Mouse (Mus musculus) stomach, embryonic 16.5 days (tissue): Measurements from ENCODE around the gene Panx1. TPM values are rescaled to one million over a fixed set of nuclear protein-coding genes. Genes with fewer than 3 reads are reported as not detected.

ENCODE experiments used
- ATAC-seq: fragments of 200-750 bp; cut with Nextera tagmentation; 2 replicates; pipeline ENCODE4 v1.8.0; 2017; ENCODE audit warnings: moderate number of reproducible peaks, moderate TSS enrichment; ENCODE audit not compliant: insufficient read depth, low FRiP score
- H3K27ac ChIP-seq: fragments of 300-500 bp; sonication (generic); 2 replicates; pipeline ENCODE4 v1.5.1; 2014; ENCODE audit warnings: low read length
- H3K27me3 ChIP-seq: fragments of 300-500 bp; sonication (generic); 2 replicates; pipeline ENCODE4 v1.6.1; 2014; ENCODE audit warnings: low read length, control low read depth, mixed read lengths; ENCODE audit not compliant: control insufficient read depth, insufficient read depth
- H3K36me3 ChIP-seq: fragments of 300-500 bp; sonication (generic); 2 replicates; pipeline ENCODE4 v1.6.1; 2014; ENCODE audit warnings: low read length; ENCODE audit not compliant: control insufficient read depth, insufficient read depth
- H3K4me1 ChIP-seq: fragments of 300-500 bp; sonication (generic); 2 replicates; pipeline ENCODE4 v1.6.1; 2014; ENCODE audit warnings: low read length, control low read depth, mixed read lengths; ENCODE audit not compliant: control insufficient read depth, insufficient read depth
- H3K4me2 ChIP-seq: fragments of 300-500 bp; sonication (generic); 2 replicates; pipeline ENCODE4 v1.6.1; 2014; ENCODE audit warnings: low read depth, low read length, mixed read lengths
- H3K4me3 ChIP-seq: fragments of 300-500 bp; sonication (generic); replicated peaks from 2 replicates; pipeline ENCODE4 v1.5.1; 2014; ENCODE audit warnings: mild to moderate bottlenecking, low read length
- H3K9ac ChIP-seq: fragments of 300-500 bp; sonication (generic); 2 replicates; pipeline ENCODE4 v1.6.1; 2014; ENCODE audit warnings: low read length
- H3K9me3 ChIP-seq: fragments of 300-500 bp; sonication (generic); replicated peaks from 2 replicates; pipeline ENCODE4 v1.6.1; 2016; ENCODE audit warnings: low read length, control low read depth; ENCODE audit not compliant: control insufficient read depth
- WGBS: fragments of 180-500 bp; shearing (Covaris S2); extraction: QIAGEN DNeasy Blood & Tissue Kit; methylation state at CpG from one replicate; pipeline ENCODE4 v1.1.7; 2014; 5-methylcytosine and 5-hydroxymethylcytosine counted together
- polyA plus RNA-seq: library from polyadenylated mRNA; unstranded; fragments of >200 nt; fragmentation: Nextera tagmentation; extraction: Ambion mirVana; gene quantifications from 2 replicates; pipeline ENCODE4 v1.2.1, GENCODE M21; 2015

The Panx1 gene
- polyA plus RNA-seq: 24.6 and 25.9 TPM in 2 replicates

DNA sequence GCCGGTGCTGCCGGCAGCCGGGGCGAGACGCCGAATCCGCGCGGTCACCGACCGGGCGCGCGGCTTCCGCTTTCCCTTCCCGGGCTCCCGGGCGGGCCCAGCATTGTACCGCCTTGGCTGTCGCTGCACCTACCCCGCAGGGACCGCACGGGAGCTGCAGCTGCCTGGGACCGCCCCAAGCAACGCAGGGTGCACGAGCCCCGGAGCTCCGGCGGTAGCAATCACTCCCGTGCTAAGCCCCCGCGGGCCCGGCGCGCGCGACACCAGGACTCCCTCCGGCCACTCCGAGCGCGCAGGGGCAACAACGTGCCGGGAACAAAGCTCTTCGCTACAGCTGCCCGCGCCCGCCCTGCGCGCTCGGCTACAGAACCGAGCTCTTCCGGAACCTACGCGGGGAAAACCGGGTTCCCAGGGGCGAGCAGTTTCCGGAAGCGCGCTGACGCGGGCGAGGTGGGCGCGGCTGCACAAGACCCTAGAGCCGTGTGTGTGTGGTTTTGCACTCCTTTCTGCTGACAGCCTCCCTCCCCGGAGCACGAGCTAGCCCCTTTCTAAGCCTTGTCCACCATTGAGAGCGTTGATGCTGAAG lies at the start of gene Panx1:
TSS of gene Panx1 (minus strand) at position 395 of the 586 bp plus-strand sequence.
- peak; percentile 86 for ATAC-seq
- Histone ChIP-seq H3K9me3 (no peaks in the 10 kb centered on the region), H3K36me3 (no peaks in the 10 kb centered on the region)

DNA sequence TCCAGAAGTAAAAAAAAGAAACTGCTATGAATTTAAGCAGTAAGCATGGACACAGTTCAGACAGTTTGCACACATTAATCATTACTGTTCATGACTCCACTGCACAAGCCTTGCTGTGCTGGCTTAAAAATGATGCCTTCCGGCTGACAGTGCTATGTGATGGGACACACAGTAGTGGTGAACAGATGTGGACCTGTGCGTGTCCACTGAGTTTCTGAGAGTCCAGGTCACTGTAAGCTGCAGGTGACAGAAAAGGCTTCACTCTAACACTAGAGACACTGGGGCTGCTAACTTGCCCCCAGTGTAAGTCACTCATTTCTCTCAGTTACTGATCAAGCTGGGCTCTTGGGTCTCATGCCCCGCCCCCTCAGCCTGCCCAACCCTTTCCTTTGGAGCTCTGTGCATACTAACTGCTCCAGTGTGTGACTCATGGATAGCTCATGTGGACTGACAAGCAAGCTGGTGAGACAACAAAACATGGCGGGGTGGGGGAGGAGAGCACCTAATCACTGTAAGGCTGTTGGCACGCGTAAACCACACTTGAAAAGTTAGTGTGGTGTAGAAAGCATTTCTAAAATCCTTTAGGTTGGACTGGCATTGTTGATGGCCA lies 23.5 kb upstream of the Panx1 start:
- peak; percentile 92 for ATAC-seq
- Histone ChIP-seq H3K4me3 (no peak overlapping the region), H3K36me3 (no peaks in the 10 kb centered on the region), H3K9ac (no peak overlapping the region), H3K27ac (no peak overlapping the region), H3K9me3 (no peaks in the 10 kb centered on the region), H3K4me2 (no peak overlapping the region), H3K27me3 (no peaks in the 10 kb centered on the region), H3K4me1 (peaks cover 4% of the 10 kb centered on the region; the same call in 1 of the 2 replicates)
- WGBS: 53% methylated on average over 6 of the region's 6 CpGs

More for the DNA sequence above, at the start of gene Panx1:
- H3K4me3 ChIP-seq: peak within 1 kb of the TSS; percentile 74
- peaks cover 8% of the 10 kb centered on the region; the same call in 1 of the 2 replicates for H3K4me1 ChIP-seq
- H3K9ac ChIP-seq: peak within 1 kb of the TSS; percentile 88
- WGBS: 1% methylated on average over 61 of the region's 68 CpGs
- no peaks in the 10 kb centered on the region for H3K27me3 ChIP-seq
- H3K4me2 ChIP-seq: peak within 1 kb of the TSS; percentile 78
- peak within 1 kb of the TSS; percentile 82 for H3K27ac ChIP-seq

DNA sequence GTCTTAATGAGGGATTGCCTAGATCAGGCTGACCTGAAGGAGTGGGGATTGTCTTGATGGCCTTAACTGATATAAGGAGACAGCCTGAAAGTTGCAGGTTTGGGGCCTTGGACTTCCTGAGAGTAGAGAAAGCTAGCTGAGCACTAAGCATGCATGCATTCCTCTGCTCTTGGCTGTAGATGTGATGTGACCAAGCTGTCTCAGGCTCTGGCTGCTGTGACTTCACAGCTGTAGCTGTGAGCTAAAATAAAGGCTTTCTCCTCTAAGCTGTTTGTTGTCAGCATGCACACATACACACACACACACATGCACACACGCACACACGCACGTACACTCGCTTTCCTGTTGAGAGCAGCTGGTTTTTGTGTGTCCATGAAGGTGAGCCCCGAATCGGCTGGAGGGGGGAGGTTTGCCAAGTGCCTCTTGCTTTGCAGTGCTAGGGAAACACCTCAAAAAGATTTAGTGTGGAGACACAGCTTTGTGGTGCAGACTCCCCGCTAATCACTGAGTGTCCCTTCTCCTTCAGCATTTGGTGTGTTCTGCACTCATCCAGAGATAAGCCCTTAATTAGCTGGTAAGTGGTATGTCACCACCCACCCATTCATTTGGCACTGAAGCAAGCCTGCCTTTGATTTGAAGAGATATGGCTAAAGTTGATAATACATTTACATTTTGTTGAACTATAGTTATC lies 22.9 kb upstream of the Panx1 start:
- Histone ChIP-seq H3K36me3 (no peaks in the 10 kb centered on the region), H3K4me1 (peaks cover 4% of the 10 kb centered on the region; the same call in 1 of the 2 replicates), H3K27ac (no peak overlapping the region), H3K27me3 (no peaks in the 10 kb centered on the region), H3K4me3 (no peak overlapping the region), H3K4me2 (no peak overlapping the region), H3K9me3 (no peaks in the 10 kb centered on the region), H3K9ac (no peak overlapping the region)
- 79% methylated on average over 7 of the region's 7 CpGs for WGBS
- no peak for ATAC-seq

DNA sequence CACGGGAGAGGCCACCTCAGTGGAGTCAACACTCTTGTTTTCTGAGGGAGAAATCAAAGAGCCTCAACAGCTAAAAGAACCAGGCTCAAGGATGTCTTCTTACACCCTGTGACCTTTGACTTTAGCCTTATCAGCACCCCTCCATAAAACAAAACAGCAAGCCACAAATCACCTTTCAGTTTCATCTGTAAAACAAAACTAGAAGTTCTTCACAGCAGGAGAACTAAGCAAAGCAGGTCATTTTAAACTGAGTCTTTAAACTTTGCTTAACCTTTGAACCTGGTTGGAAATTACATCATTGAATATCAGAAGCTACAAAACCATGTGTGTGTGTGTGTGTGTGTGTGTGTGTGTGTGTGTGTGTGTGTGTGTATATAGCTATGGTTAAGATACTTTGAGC lies 18.9 kb upstream of the Panx1 start:
- ATAC-seq: no peak
- H3K27me3 ChIP-seq: no peaks in the 10 kb centered on the region
- peaks cover 4% of the 10 kb centered on the region; the same call in 1 of the 2 replicates for H3K4me1 ChIP-seq

DNA sequence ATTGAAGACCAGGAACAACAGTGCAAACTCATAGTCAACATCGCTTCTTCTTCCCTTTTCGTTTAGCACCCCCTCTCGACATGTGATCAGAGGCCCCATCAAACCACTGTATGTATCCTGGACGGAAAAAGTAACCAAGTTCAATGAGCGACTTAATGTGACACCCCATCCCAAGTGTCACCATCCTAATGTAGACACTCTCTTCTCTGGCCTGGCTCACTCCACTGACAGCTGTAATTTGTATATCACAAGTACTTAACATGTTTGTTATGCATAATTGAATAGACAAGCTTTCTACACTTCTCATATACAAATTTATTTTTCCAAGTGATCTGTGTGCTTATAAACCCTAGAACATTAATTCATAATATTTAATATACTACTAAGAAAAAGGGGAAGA lies 15.6 kb upstream of the Panx1 start:
- H3K36me3 ChIP-seq: no peaks in the 10 kb centered on the region
- ATAC-seq: no peak
- no peak overlapping the region for H3K27ac ChIP-seq
- no peak overlapping the region for H3K4me2 ChIP-seq
- no peak overlapping the region for H3K4me3 ChIP-seq
- no peaks in the 10 kb centered on the region for H3K9me3 ChIP-seq
- no peaks in the 10 kb centered on the region for H3K27me3 ChIP-seq
- 87% methylated on average over 5 of the region's 5 CpGs for WGBS
- no peaks in the 10 kb centered on the region for H3K4me1 ChIP-seq
- no peak overlapping the region for H3K9ac ChIP-seq

More for the DNA sequence above, 18.9 kb upstream of the Panx1 start:
- no peak overlapping the region for H3K9ac ChIP-seq
- H3K36me3 ChIP-seq: no peaks in the 10 kb centered on the region
- H3K4me3 ChIP-seq: no peak overlapping the region
- no peak overlapping the region for H3K27ac ChIP-seq
- no peaks in the 10 kb centered on the region for H3K9me3 ChIP-seq
- WGBS: 5% methylated on average over 1 of the region's 1 CpGs
- no peak overlapping the region for H3K4me2 ChIP-seq

DNA sequence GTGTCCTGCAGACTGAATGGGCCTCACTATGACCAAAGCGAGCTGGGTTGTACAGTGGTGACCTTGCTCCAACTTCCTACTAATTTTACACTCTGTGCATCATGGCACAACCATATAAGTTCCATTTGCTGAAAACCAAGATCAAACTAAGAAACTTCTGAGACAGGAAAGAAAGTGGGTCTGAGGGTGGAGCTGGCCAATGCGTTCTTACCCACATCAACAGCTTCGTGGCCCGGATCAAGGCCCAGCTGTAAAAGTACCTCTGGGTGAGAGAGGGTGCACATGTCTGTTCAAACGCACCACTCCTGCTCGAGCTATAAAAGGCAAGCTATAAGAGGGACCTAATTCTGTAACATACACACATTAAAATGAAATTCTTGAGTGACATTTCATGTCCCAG lies 14.7 kb upstream of the Panx1 start:
- H3K36me3 ChIP-seq: no peaks in the 10 kb centered on the region
- 81% methylated on average over 6 of the region's 6 CpGs for WGBS
- H3K9me3 ChIP-seq: no peaks in the 10 kb centered on the region
- no peak overlapping the region for H3K9ac ChIP-seq
- H3K4me3 ChIP-seq: no peak overlapping the region
- no peaks in the 10 kb centered on the region for H3K4me1 ChIP-seq
- H3K27ac ChIP-seq: no peak overlapping the region
- ATAC-seq: no peak
- H3K4me2 ChIP-seq: no peak overlapping the region
- H3K27me3 ChIP-seq: no peaks in the 10 kb centered on the region

DNA sequence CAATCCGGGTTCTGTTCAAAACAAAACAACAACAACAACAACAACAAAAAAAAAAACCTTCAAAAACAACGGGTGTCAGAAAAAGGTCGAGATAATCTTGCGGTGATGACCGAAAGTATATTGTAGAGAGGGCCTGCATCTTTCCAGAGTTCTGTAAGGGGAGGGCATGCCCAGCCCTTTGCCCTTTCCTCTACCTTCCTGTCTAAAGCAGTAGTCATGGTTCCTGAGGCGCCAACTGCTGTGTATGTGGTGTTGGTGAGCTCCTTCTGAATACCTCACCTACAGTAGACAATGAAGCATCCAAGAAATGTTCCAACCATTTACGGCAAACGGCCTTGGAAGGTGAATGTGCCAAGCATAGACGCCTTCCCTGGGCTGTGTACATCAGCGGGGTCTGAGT lies 462 bp upstream of the Panx1 start:
- Histone ChIP-seq H3K9ac (peak overlapping the region; percentile 88), H3K4me2 (peak overlapping the region; percentile 78), H3K4me1 (peaks cover 8% of the 10 kb centered on the region; the same call in 1 of the 2 replicates), H3K9me3 (no peaks in the 10 kb centered on the region), H3K27ac (peak overlapping the region; percentile 82; the same call in 1 of the 2 replicates), H3K27me3 (no peaks in the 10 kb centered on the region), H3K4me3 (peak overlapping the region; percentile 74), H3K36me3 (no peaks in the 10 kb centered on the region)
- ATAC-seq: no peak
- 36% methylated on average over 10 of the region's 10 CpGs for WGBS

DNA sequence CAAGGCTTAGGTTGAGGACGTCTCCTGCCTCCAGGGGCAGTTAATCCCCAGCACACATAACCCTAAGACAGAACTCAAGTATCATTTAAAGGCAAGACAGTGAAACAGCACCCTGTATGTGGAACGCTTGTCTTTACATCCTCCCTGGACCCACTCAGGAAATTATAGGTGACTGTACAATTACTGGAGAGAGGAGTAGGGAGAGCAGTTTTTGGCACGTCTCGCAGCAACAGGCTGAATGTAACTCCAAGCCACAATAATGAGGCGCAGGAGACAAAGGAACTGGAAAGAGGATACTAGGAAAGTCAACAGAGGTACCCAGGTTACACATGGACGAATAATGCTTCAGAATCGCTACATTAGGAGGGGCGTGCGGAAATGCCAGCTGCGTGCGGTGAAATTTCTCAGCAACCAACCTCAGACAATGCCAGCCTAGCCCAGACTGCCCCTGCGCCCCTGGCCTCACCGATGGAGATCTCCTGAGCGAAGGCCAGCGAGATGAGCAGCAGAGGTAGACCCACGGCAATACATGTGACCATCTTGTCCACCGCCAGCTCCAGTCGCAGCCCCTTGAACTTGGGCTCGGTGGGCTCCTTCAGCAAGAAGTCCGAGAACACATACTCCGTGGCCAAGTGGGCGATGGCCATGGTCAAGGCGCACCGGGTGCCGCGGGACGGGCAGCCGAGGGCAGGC lies 741 bp downstream of the Panx1 start:
- under 1% methylated on average over 28 of the region's 28 CpGs for WGBS

More for the DNA sequence above, 741 bp downstream of the Panx1 start:
- H3K27me3 ChIP-seq: no peaks in the 10 kb centered on the region
- peaks cover 8% of the 10 kb centered on the region; the same call in 1 of the 2 replicates for H3K4me1 ChIP-seq
- no peaks in the 10 kb centered on the region for H3K36me3 ChIP-seq
- peak overlapping the region; percentile 82 for H3K27ac ChIP-seq
- 0 out of 2 replicates have a peak, but pooled peaks have one; percentile 1 for ATAC-seq
- H3K4me3 ChIP-seq: peak overlapping the region; percentile 74
- peak overlapping the region; percentile 88 for H3K9ac ChIP-seq
- peak overlapping the region; percentile 78 for H3K4me2 ChIP-seq
- H3K9me3 ChIP-seq: no peaks in the 10 kb centered on the region
